Mouse (Mus musculus): ENCODE data around the gene Igsf8. TPM values are rescaled to one million over a fixed set of nuclear protein-coding genes. Genes with fewer than 3 reads are reported as not detected.

Igsf8 gene
- polyA plus RNA-seq, 1 experiment from 2014 or later: 104 TPM

DNA sequence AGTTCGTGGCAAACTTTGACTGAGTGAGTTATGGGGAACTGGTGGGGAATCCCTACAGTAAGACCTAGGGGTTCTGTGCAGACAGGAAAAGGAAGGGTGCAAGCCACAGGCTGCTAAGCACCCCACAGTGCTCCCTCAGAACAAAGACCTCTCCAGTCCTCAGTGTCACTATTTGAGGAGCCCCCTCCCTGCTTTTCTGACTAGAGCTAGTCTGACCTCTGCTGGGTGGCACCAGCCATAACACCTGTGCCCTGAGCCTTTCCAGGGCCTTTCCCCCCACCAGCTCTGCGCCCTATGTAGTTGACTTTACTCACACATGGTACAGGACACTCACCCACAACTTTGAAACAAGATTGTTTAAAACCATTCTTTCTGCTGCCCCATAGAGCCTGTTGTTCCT lies 13.8 kb upstream of the Igsf8 start:
- DNase-seq (ENCODE audit: low spot score): peak; percentile 69
- Histone ChIP-seq H3K27me3 (ENCODE audit: control insufficient read depth, insufficient read depth, low read length) (no peaks in the 10 kb centered on the region; the same call in 1 of the 2 replicates), H3K4me1 (replicated peaks; ENCODE audit: control insufficient read depth, insufficient read depth, low read length) (peaks cover 4% of the 10 kb centered on the region; the same call in 1 of the 2 replicates), H3K9me3 (ENCODE audit: control insufficient read depth, low read length) (no peaks in the 10 kb centered on the region), H3K36me3 (ENCODE audit: control insufficient read depth, insufficient read depth, low read length) (no peaks in the 10 kb centered on the region), H3K9ac (ENCODE audit: low read length) (no peak overlapping the region), H3K4me3 (ENCODE audit: low read depth, low read length) (no peak overlapping the region), H3K27ac (ENCODE audit: low read depth, low read length) (no peak overlapping the region), H3K4me2 (ENCODE audit: low read depth, low read length, severe bottlenecking) (no peak overlapping the region)
- 61% methylated on average over 2 of the region's 2 CpGs for WGBS
- ATAC-seq (replicated peaks; ENCODE audit: low FRiP score): peak; percentile 74

DNA sequence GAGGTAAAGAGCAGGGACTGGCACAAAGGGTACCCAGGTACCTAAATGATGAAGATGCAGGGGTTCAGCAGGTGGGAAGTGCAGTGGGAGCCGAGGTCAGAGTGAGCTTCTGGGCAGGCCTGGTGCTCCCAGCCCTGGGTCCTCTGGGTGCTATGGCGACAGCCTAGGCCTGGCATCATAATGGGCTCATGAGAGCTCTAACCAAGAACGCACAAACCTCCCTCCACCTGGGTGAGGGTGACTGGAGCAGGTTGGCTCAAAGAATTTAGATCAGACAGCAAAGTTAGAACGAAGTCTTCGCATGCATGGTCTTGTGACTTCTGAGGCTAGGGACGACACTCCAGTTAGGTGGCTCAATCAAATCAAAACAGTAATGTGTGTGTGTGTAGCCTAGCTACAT lies 3.1 kb upstream of the Igsf8 start, which contains the start of gene Atp1a4:
Atp1a4 (minus strand) TSS at position 101 of the 400 bp plus-strand sequence.
- DNase-seq (ENCODE audit: low spot score) (no peak), ATAC-seq (replicated peaks; ENCODE audit: low FRiP score) (no peak)
- no peaks in the 10 kb centered on the region for H3K27me3 ChIP-seq (ENCODE audit: control insufficient read depth, insufficient read depth, low read length)
- H3K36me3 ChIP-seq (ENCODE audit: control insufficient read depth, insufficient read depth, low read length): no peaks in the 10 kb centered on the region
- no peak within 1 kb of the TSS for H3K9ac ChIP-seq (ENCODE audit: low read length)
- 92% methylated on average over 6 of the region's 6 CpGs for WGBS
- H3K4me1 ChIP-seq (replicated peaks; ENCODE audit: control insufficient read depth, insufficient read depth, low read length): no peaks in the 10 kb centered on the region
- no peak within 1 kb of the TSS for H3K4me2 ChIP-seq (ENCODE audit: low read depth, low read length, severe bottlenecking)
- H3K27ac ChIP-seq (ENCODE audit: low read depth, low read length): no peak within 1 kb of the TSS
- H3K9me3 ChIP-seq (ENCODE audit: control insufficient read depth, low read length): no peaks in the 10 kb centered on the region
- no peak within 1 kb of the TSS for H3K4me3 ChIP-seq (ENCODE audit: low read depth, low read length)

GRCm38 (mm10) chr1:172271208-172271607 lies 9.8 kb downstream of the Igsf8 start:
- Histone ChIP-seq H3K9me3 (ENCODE audit: control insufficient read depth, low read length) (no peaks in the 10 kb centered on the region), H3K4me2 (ENCODE audit: low read depth, low read length, severe bottlenecking) (no peak overlapping the region), H3K4me3 (ENCODE audit: low read depth, low read length) (no peak overlapping the region), H3K9ac (ENCODE audit: low read length) (no peak overlapping the region), H3K36me3 (ENCODE audit: control insufficient read depth, insufficient read depth, low read length) (no peaks in the 10 kb centered on the region), H3K27me3 (ENCODE audit: control insufficient read depth, insufficient read depth, low read length) (no peaks in the 10 kb centered on the region), H3K27ac (ENCODE audit: low read depth, low read length) (no peak overlapping the region), H3K4me1 (replicated peaks; ENCODE audit: control insufficient read depth, insufficient read depth, low read length) (peaks cover 5% of the 10 kb centered on the region)
- DNase-seq (ENCODE audit: low spot score): no peak
- 74% methylated on average over 3 of the region's 3 CpGs for WGBS
- ATAC-seq (replicated peaks; ENCODE audit: low FRiP score): peak; percentile 47; the same call in 1 of the 2 replicates

DNA sequence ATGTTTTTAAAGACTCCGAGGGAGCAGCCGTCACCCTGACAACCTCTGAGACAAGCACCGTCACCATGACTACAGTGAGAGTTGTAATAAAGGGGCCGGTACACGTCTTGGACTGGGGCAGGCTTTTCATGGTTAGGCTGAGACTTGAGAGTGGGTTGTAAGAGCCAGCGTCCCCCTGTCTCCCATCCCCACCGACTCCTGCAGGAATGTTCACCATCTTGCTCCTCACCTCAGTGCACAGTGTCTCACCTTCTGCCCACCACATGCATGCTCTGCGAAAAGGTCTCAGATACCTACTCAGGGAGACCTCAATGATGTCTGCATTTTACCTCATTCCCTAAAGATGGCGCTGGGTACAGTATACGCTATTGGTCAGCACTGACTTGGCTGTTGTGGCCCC lies 10.3 kb downstream of the Igsf8 start:
- ATAC-seq (replicated peaks; ENCODE audit: low FRiP score): peak; percentile 89
- no peak overlapping the region for H3K9ac ChIP-seq (ENCODE audit: low read length)

DNA sequence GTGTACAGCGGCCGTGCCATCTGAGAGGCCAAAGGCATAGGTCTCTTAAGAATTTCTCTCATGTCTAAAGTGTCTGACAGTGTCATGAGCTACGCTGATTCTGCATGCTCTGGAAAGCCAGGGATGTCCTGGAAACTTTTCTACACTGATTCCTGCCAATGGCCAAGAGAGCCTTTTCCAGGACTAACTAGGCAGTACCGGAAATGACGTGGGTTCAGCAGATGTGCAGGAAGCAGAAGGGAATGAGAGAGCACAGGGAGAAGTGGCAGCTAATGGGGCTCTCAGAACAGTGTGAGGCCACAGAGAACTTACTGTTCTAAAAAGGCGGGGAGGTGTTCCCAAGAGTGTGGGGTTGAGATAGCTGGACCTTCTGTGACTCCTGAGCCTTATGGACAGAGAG lies 11.9 kb downstream of the Igsf8 start:
- DNase-seq (ENCODE audit: low spot score) (no peak), ATAC-seq (replicated peaks; ENCODE audit: low FRiP score) (no peak)
- H3K9me3 ChIP-seq (ENCODE audit: control insufficient read depth, low read length): no peaks in the 10 kb centered on the region
- H3K27me3 ChIP-seq (ENCODE audit: control insufficient read depth, insufficient read depth, low read length): no peaks in the 10 kb centered on the region
- WGBS: 91% methylated on average over 6 of the region's 6 CpGs
- no peak overlapping the region for H3K9ac ChIP-seq (ENCODE audit: low read length)
- H3K4me2 ChIP-seq (ENCODE audit: low read depth, low read length, severe bottlenecking): no peak overlapping the region
- H3K4me1 ChIP-seq (replicated peaks; ENCODE audit: control insufficient read depth, insufficient read depth, low read length): peaks cover 5% of the 10 kb centered on the region
- H3K36me3 ChIP-seq (ENCODE audit: control insufficient read depth, insufficient read depth, low read length): no peaks in the 10 kb centered on the region
- no peak overlapping the region for H3K27ac ChIP-seq (ENCODE audit: low read depth, low read length)
- H3K4me3 ChIP-seq (ENCODE audit: low read depth, low read length): no peak overlapping the region

More for the DNA sequence above, 10.3 kb downstream of the Igsf8 start:
- Histone ChIP-seq H3K4me2 (ENCODE audit: low read depth, low read length, severe bottlenecking) (peak overlapping the region; percentile 8; the same call in 1 of the 2 replicates), H3K4me3 (ENCODE audit: low read depth, low read length) (no peak overlapping the region), H3K27me3 (ENCODE audit: control insufficient read depth, insufficient read depth, low read length) (no peaks in the 10 kb centered on the region), H3K36me3 (ENCODE audit: control insufficient read depth, insufficient read depth, low read length) (no peaks in the 10 kb centered on the region), H3K27ac (ENCODE audit: low read depth, low read length) (no peak overlapping the region), H3K4me1 (replicated peaks; ENCODE audit: control insufficient read depth, insufficient read depth, low read length) (peaks cover 5% of the 10 kb centered on the region), H3K9me3 (ENCODE audit: control insufficient read depth, low read length) (no peaks in the 10 kb centered on the region)
- WGBS: 48% methylated on average over 10 of the region's 10 CpGs
- DNase-seq (ENCODE audit: low spot score): no peak

- Histone ChIP-seq H3K4me1 (replicated peaks; ENCODE audit: control insufficient read depth, insufficient read depth, low read length) (peaks cover 5% of the 10 kb centered on the region), H3K4me2 (ENCODE audit: low read depth, low read length, severe bottlenecking) (no peak overlapping the region), H3K27me3 (ENCODE audit: control insufficient read depth, insufficient read depth, low read length) (no peaks in the 10 kb centered on the region), H3K27ac (ENCODE audit: low read depth, low read length) (no peak overlapping the region), H3K4me3 (ENCODE audit: low read depth, low read length) (no peak overlapping the region), H3K36me3 (ENCODE audit: control insufficient read depth, insufficient read depth, low read length) (no peaks in the 10 kb centered on the region), H3K9me3 (ENCODE audit: control insufficient read depth, low read length) (no peaks in the 10 kb centered on the region), H3K9ac (ENCODE audit: low read length) (no peak overlapping the region)
- 62% methylated on average over 5 of the region's 5 CpGs for WGBS
- ATAC-seq (replicated peaks; ENCODE audit: low FRiP score) (no peak), DNase-seq (ENCODE audit: low spot score) (no peak)
Measured at GRCm38 (mm10) chr1:172274116-172274515, 12.7 kb downstream of the Igsf8 start.

GRCm38 (mm10) chr1:172274547-172274946 lies 13.1 kb downstream of the Igsf8 start:
- Histone ChIP-seq H3K9me3 (ENCODE audit: control insufficient read depth, low read length) (no peaks in the 10 kb centered on the region), H3K27ac (ENCODE audit: low read depth, low read length) (no peak overlapping the region), H3K36me3 (ENCODE audit: control insufficient read depth, insufficient read depth, low read length) (no peaks in the 10 kb centered on the region), H3K4me3 (ENCODE audit: low read depth, low read length) (no peak overlapping the region), H3K9ac (ENCODE audit: low read length) (no peak overlapping the region), H3K27me3 (ENCODE audit: control insufficient read depth, insufficient read depth, low read length) (no peaks in the 10 kb centered on the region), H3K4me1 (replicated peaks; ENCODE audit: control insufficient read depth, insufficient read depth, low read length) (peaks cover 5% of the 10 kb centered on the region), H3K4me2 (ENCODE audit: low read depth, low read length, severe bottlenecking) (no peak overlapping the region)
- ATAC-seq (replicated peaks; ENCODE audit: low FRiP score) (no peak), DNase-seq (ENCODE audit: low spot score) (no peak)
- 81% methylated on average over 5 of the region's 5 CpGs for WGBS

DNA sequence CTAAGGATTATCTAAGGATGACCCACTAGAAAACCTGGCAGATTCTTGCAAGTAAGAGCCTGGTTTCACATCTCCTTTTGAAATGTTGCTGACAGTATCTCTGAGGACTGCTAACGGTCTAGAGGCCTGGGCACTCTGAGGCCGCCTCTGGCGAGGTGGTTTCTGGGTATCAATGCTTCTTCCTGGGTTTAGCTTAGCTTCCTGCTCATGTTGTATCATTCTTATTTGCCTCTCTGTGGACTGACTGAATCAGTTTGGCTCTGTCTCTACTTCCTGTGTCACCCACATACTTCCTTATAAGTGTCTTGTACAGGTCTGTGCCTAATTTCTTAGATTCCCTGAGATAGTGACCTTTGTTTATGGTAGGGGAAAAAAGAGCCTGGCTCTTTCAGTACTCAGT lies 15.7 kb downstream of the Igsf8 start:
- no peaks in the 10 kb centered on the region for H3K9me3 ChIP-seq (ENCODE audit: control insufficient read depth, low read length)
- no peaks in the 10 kb centered on the region for H3K4me1 ChIP-seq (replicated peaks; ENCODE audit: control insufficient read depth, insufficient read depth, low read length)
- H3K27me3 ChIP-seq (ENCODE audit: control insufficient read depth, insufficient read depth, low read length): no peaks in the 10 kb centered on the region
- DNase-seq (ENCODE audit: low spot score) (no peak), ATAC-seq (replicated peaks; ENCODE audit: low FRiP score) (no peak)
- no peak overlapping the region for H3K9ac ChIP-seq (ENCODE audit: low read length)
- no peak overlapping the region for H3K4me2 ChIP-seq (ENCODE audit: low read depth, low read length, severe bottlenecking)
- WGBS: 86% methylated on average over 3 of the region's 3 CpGs
- no peak overlapping the region for H3K27ac ChIP-seq (ENCODE audit: low read depth, low read length)
- H3K4me3 ChIP-seq (ENCODE audit: low read depth, low read length): no peak overlapping the region
- no peaks in the 10 kb centered on the region for H3K36me3 ChIP-seq (ENCODE audit: control insufficient read depth, insufficient read depth, low read length)

GRCm38 (mm10) chr1:172278328-172278727 lies 16.9 kb downstream of the Igsf8 start:
- WGBS: 93% methylated on average over 13 of the region's 13 CpGs
- no peaks in the 10 kb centered on the region for H3K4me1 ChIP-seq (replicated peaks; ENCODE audit: control insufficient read depth, insufficient read depth, low read length)
- ATAC-seq (replicated peaks; ENCODE audit: low FRiP score) (no peak), DNase-seq (ENCODE audit: low spot score) (no peak)
- H3K27me3 ChIP-seq (ENCODE audit: control insufficient read depth, insufficient read depth, low read length): no peaks in the 10 kb centered on the region
- no peak overlapping the region for H3K9ac ChIP-seq (ENCODE audit: low read length)
- H3K4me3 ChIP-seq (ENCODE audit: low read depth, low read length): no peak overlapping the region
- H3K27ac ChIP-seq (ENCODE audit: low read depth, low read length): no peak overlapping the region
- H3K36me3 ChIP-seq (ENCODE audit: control insufficient read depth, insufficient read depth, low read length): no peaks in the 10 kb centered on the region
- H3K4me2 ChIP-seq (ENCODE audit: low read depth, low read length, severe bottlenecking): no peak overlapping the region
- H3K9me3 ChIP-seq (ENCODE audit: control insufficient read depth, low read length): no peaks in the 10 kb centered on the region
